ENCODE assay signal across 9 mouse cellular contexts in the genomic region with DNA sequence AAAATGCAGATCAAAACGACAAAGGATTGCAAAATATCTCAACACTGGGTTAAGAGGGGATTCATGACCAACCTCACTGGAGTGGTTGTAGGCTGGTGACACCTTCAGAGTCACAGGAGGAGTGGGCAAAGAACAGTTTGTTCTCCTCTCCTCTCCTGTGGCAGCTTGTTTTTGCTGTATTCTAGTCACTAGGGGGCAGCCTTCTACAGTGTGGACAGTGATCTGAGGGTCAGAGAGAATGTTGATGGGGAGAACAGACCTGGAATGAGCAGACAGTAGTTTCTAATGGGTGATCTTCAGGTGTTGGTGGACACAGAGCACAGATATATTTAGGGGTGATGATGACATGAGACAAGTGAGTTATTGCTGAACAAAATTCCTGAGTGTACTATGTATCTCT. TPM values are rescaled to one million over a fixed set of nuclear protein-coding genes. Genes with fewer than 3 reads are reported as not detected.
A peak's percentile ranks its signal among the peaks of the same experiment; 100 is the strongest.
DNase-seq lines count a peak whose midpoint lies in the region; ATAC-seq and TF ChIP-seq lines count a peak whose summit lies in the region.
"Had no signal": no experiment of that assay in that cellular context is flagged by ENCODE, and none has a peak within 500 bp of the region (broad histone marks: within the 10 kb centered on the region; RNA-seq: fewer than 3 reads in every experiment).

No protein-coding gene starts in this region.

- no peaks in the 10 kb centered on the region for H3K4me1 ChIP-seq in kidney, postnatal 0 days (replicated peaks; ENCODE audit: insufficient read depth, low read length)
- no peaks in the 10 kb centered on the region for H3K4me1 ChIP-seq in midbrain, embryonic 14.5 days (ENCODE audit: control insufficient read depth, insufficient read depth, low read length)
- H3K4me1 ChIP-seq: limb, embryonic 12.5 days; stomach, embryonic 15.5 days had no signal

- H3K4me3 ChIP-seq in left cerebral cortex, adult 2 months = no peak overlapping the region
- no peak overlapping the region for H3K4me3 ChIP-seq in kidney, postnatal 0 days (replicated peaks; ENCODE audit: low read depth, low read length)
- no peak overlapping the region for H3K4me3 ChIP-seq in midbrain, embryonic 14.5 days (replicated peaks; ENCODE audit: low read depth, low read length)
- H3K4me3 ChIP-seq: limb, embryonic 12.5 days; stomach, embryonic 15.5 days had no signal

- no peak overlapping the region for H3K4me2 ChIP-seq in kidney, postnatal 0 days (ENCODE audit: low read length)
- H3K4me2 ChIP-seq in midbrain, embryonic 14.5 days (ENCODE audit: low read length) = no peak overlapping the region
- H3K4me2 ChIP-seq: limb, embryonic 12.5 days; stomach, embryonic 15.5 days had no signal

- ATAC-seq in kidney, postnatal 0 days (replicated peaks; ENCODE audit: low FRiP score, low read depth) = 0 out of 2 replicates have a peak, but pooled peaks have one; percentile 49
- no peak for ATAC-seq in midbrain, embryonic 14.5 days (ENCODE audit: low FRiP score, low TSS enrichment)

- H3K36me3 ChIP-seq in kidney, postnatal 0 days (ENCODE audit: insufficient read depth, low read length) = no peaks in the 10 kb centered on the region
- no peaks in the 10 kb centered on the region for H3K36me3 ChIP-seq in midbrain, embryonic 14.5 days (ENCODE audit: control insufficient read depth, insufficient read depth, low read length)
- H3K36me3 ChIP-seq: limb, embryonic 12.5 days; stomach, embryonic 15.5 days had no signal

- TF ChIP-seq CTCF in left cerebral cortex, adult 2 months (IDR thresholded peaks at IDR 0.05) = peak; percentile 74
- TF ChIP-seq CTCF in kidney, postnatal 0 days (IDR thresholded peaks at IDR 0.05; ENCODE audit: low read depth) = peak; percentile 89

- H3K9me3 ChIP-seq in kidney, postnatal 0 days (replicated peaks; ENCODE audit: low read length) = no peaks in the 10 kb centered on the region
- H3K9me3 ChIP-seq in midbrain, embryonic 14.5 days (ENCODE audit: control insufficient read depth, low read length) = no peaks in the 10 kb centered on the region
- H3K9me3 ChIP-seq: limb, embryonic 12.5 days; stomach, embryonic 15.5 days had no signal

- H3K9ac ChIP-seq in kidney, postnatal 0 days (ENCODE audit: low read depth, low read length) = no peak overlapping the region
- H3K9ac ChIP-seq in midbrain, embryonic 14.5 days (replicated peaks; ENCODE audit: low read length) = no peak overlapping the region
- H3K9ac ChIP-seq: limb, embryonic 12.5 days; stomach, embryonic 15.5 days had no signal

- no peak overlapping the region for H3K27ac ChIP-seq in left cerebral cortex, adult 2 months
- no peak overlapping the region for H3K27ac ChIP-seq in kidney, postnatal 0 days
- no peak overlapping the region for H3K27ac ChIP-seq in midbrain, embryonic 14.5 days (replicated peaks; ENCODE audit: low read depth, low read length)
- H3K27ac ChIP-seq: limb, embryonic 12.5 days; stomach, embryonic 15.5 days had no signal

- WGBS in kidney, postnatal 0 days = 5% methylated on average over 1 of the region's 1 CpGs
- WGBS in midbrain, embryonic 14.5 days = 4% methylated on average over 1 of the region's 1 CpGs

- intact Hi-C loops in left cerebral cortex, adult 2 months (cut with DNase I) = loop anchor here (5.0 to 10.0 kb wide), 3 partner anchors 559 to 794 kb away; a partner anchor contains a TSS
- intact Hi-C loops in left cerebral cortex, postnatal 4 days (cut with DNase I) = loop anchor here (10.0 kb wide), 1 partner anchor 797 kb away; no protein-coding TSS in a partner anchor
- intact Hi-C loops in gastrocnemius, postnatal 14 days (cut with DNase I; ENCODE audit: low total_unique reads) = no loop called here

- no peaks in the 10 kb centered on the region for H3K27me3 ChIP-seq in kidney, postnatal 0 days (ENCODE audit: insufficient read depth, low read length)
- no peaks in the 10 kb centered on the region for H3K27me3 ChIP-seq in midbrain, embryonic 14.5 days (ENCODE audit: control insufficient read depth, insufficient read depth, low read length)
- H3K27me3 ChIP-seq: limb, embryonic 12.5 days; stomach, embryonic 15.5 days had no signal

- DNase-seq in left cerebral cortex, adult 2 months (ENCODE audit: extremely low spot score in 1 of 2, low spot score in 2 of 2) = peak in 1 of 2 experiments; percentile 17
- DNase-seq in left cerebral cortex, postnatal 4 days = no peak
- peak; percentile 44 for DNase-seq in MN1 (ENCODE audit: low spot score)
- DNase-seq in embryo, embryonic 10 days (ENCODE audit: low spot score) = peak; percentile 79
- DNase-seq in kidney, postnatal 0 days (ENCODE audit: low spot score) = peak; percentile 85
- peak; percentile 61 for DNase-seq in midbrain, embryonic 14.5 days
- DNase-seq in gastrocnemius, postnatal 14 days = no peak

RNA-seq across cellular contexts. Expression of a gene that starts 15.8 kb away (rescaled TPM):
- total RNA-seq in left cerebral cortex, adult 2 months (2021) = 10 to 100 TPM in 1 of 2 experiments, 1 to 10 TPM in 1; 10.0 to 10.8 TPM
- 10 to 100 TPM; 20.0 to 20.1 TPM for total RNA-seq in left cerebral cortex, postnatal 4 days (2021)
- 6.6 and 8.1 TPM in 2 replicates for polyA plus RNA-seq in kidney, postnatal 0 days (2015; fragmentation: Nextera tagmentation; extraction: Ambion mirVana)
- polyA plus RNA-seq in midbrain, embryonic 14.5 days (2014; fragmentation: Nextera tagmentation; extraction: Ambion mirVana) = 20.2 and 22.0 TPM in 2 replicates
- 1 to 10 TPM; 2.5 to 3.1 TPM for total RNA-seq in gastrocnemius, postnatal 14 days (2021)

RNA-seq across cellular contexts. Expression of a gene that starts 49.6 kb away (rescaled TPM):
- not detected for total RNA-seq in left cerebral cortex, adult 2 months (2021)
- total RNA-seq in left cerebral cortex, postnatal 4 days (2021) = not detected
- polyA plus RNA-seq in kidney, postnatal 0 days (2015; fragmentation: Nextera tagmentation; extraction: Ambion mirVana) = 0.13 and 0.28 TPM in 2 replicates
- not detected in 2 replicates for polyA plus RNA-seq in midbrain, embryonic 14.5 days (2014; fragmentation: Nextera tagmentation; extraction: Ambion mirVana)
- total RNA-seq in gastrocnemius, postnatal 14 days (2021) = under 1 TPM in 1 of 2 experiments, not detected in 1; 0.20 TPM
- polyA plus RNA-seq: limb, embryonic 12.5 days; stomach, embryonic 15.5 days had no signal

Comparison
In these comparisons a context has a peak if more than half of its experiments do, and no peak if none do; other contexts are left out.
1. DNase-seq: peak in MN1 (single experiment), embryo, embryonic 10 days (single experiment), kidney, postnatal 0 days (single experiment) and midbrain, embryonic 14.5 days (single experiment); none in left cerebral cortex, postnatal 4 days (single experiment) and gastrocnemius, postnatal 14 days (single experiment).